Mouse (Mus musculus) retina, postnatal 7 days (tissue): ENCODE data around the gene Tshz2.

Source experiments
- DNase-seq: peaks from one replicate; pipeline ENCODE4 v3.0.0-alpha.2; 2012; ENCODE audit warnings: low read depth, low spot score

Tshz2 gene

DNA sequence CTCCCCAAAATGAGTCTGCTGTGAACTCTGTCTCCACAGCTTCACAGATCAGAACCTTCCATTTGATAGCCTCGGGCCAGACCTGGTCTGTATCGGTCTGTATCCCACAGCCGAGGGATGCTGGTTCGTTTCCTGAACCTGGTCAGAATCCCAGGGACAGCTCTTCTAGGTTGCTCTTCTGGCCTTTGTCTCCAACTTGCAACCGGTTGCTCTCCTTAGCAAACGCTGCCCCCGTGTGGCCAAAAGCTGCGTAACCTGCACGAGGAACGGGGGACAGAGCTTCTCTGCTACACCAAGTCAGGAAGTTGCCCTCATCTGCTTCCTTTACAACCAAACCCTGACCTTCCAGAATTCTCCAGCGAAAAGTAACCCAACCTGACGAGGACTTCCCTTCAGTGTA is 468.3 kb downstream of the Tshz2 start:
- peak; percentile 79 for DNase-seq

DNA sequence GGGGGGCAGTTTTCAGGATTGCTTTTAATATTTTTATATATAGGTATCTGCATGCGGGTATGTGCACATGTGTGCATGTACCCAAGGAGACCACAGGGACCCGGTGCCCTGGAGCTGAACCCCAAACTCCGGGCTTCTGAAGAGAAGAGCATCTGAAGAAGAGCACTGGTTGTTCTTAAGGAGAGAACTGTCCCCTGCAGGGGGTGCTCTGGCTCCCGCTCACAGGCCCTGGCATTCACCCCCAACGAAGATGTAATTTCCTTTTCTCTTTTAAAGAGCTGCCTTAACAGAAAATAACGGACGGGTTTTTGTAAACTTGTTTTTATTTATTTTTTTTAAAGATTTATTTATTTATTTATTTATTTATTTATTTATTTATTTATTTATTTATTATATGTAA is 469.1 kb downstream of the Tshz2 start:
- no peak for DNase-seq

DNA sequence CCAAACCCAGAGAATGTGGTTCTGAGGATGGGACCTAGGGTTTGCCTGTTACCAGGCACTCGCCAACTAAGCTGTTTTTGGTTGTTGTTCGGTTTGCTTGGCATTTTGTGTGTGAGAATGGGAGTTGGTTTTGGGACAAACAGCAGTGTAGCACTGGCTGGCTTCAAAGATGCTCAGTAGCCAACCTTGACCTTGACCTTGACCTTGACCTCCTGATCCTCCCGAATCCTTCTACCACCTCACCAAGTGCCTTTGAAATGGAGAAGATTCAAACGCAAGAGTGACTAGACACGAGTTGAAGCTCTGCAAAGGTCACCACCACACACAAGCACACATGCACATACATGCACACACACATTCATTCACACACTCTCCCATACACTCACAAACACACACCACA is 470.5 kb downstream of the Tshz2 start:
- DNase-seq = no peak

DNA sequence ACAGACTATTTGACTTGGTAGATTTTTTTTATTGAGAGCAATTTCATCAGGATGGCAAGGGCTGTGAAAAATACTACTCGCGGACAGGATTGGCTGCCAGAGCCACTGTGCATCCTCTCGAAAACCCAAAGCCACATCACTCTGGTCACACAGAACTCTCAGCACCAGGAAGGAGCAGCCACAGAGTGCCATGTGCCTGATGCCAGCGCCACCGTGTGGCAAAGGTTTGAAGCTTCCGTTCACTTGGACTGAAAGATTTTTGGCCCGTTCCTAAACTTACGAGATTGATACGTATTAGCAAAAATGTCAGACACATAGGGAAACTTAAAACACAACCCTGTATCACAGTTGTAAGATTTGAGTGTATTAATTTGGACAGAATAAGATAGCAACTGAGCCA is 471.0 kb downstream of the Tshz2 start:
- peak; percentile 28 for DNase-seq

DNA sequence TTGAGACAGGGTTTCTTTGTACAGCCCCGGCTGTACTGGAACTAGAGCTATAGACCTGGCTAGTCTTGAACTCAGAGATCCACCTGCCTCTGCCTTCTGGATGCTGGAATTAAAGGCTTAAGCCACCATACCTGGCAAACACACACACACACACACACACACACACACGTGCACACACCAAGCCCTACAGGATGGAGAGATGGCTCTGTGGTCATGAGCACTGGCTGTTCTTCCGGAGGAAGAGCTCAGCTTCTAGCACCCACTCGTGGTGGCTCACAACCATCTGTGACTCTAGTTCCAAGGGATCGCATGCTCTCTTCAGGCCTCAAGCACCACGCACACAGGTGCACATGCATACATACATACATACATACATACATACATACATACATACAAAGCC is 471.6 kb downstream of the Tshz2 start:
- DNase-seq = no peak

DNA sequence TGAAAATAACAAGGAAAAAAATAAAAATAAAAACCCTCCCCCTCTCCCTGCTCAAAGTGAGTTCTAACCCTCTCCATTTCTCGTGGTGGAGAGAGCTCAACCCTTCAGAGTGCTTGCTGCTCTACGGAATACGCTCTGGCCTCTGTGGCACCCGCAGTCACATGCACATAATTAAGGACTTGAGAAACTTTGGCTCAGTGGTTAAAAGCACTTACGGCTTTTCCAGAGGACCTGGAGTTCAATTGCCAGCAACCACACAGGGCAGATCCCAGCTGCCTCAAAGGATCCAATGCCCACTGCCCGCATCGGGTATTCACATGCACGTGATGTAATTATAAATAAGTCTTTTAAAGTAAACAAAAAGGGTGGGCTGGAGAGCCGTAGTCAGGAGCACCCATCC is 473.2 kb downstream of the Tshz2 start:
- DNase-seq = no peak

DNA sequence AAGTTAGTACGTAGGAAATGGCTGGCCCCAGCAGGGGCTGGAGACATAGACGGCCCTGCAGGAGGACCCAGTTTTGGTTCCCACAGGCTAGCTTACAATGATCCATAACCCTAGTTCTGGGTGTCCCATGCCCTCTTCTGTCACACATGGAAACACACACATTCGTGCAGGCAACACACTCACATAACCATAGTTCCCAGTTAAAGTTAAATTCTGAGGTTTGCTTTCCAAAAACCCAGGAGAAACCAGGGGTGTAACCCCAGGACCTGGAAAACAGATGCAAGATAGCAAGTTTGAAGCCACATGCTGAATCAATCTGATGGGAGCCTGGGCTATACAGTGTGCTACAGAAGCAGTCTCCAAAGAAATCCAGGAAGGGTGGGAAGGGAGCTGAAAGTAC is 475.0 kb downstream of the Tshz2 start:
- no peak for DNase-seq

DNA sequence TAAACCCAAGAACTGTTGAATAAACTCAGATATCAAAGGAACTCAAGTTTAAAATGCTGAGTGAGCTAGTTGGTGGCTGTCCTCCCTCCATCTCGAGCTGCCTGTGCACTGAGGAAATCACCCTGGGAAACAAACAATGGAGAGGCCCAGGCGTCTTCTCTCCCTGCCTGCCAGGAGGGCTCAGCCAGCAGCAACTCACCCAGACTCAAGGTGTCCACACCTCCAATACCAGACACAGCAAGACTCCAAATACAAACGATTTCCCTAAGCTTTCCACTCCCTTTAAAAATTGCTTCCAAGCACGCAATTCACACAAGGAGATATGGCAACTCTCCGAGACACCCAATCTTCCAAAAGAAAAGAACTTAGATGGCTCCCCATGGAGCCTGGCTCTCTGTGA is 476.7 kb downstream of the Tshz2 start:
- DNase-seq = no peak

DNA sequence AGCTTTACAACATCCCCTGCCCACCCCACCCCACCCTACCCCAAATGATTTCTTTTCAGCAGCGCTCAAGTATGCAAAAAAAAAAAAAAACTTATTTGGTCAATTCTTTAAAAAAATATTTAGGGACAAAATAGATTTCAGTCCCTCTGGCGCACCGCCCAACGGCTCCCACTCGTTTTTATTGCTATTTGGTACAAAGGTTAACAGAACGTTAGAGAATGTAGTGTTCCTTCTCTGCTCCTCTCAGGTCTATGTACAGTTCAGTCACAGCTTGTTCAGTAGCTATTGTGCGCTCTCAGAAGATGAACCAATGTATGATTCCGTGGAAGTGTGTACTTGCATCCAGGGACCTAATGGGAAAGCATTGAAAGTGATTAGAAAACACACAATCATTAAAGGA is 477.5 kb downstream of the Tshz2 start:
- DNase-seq = no peak

DNA sequence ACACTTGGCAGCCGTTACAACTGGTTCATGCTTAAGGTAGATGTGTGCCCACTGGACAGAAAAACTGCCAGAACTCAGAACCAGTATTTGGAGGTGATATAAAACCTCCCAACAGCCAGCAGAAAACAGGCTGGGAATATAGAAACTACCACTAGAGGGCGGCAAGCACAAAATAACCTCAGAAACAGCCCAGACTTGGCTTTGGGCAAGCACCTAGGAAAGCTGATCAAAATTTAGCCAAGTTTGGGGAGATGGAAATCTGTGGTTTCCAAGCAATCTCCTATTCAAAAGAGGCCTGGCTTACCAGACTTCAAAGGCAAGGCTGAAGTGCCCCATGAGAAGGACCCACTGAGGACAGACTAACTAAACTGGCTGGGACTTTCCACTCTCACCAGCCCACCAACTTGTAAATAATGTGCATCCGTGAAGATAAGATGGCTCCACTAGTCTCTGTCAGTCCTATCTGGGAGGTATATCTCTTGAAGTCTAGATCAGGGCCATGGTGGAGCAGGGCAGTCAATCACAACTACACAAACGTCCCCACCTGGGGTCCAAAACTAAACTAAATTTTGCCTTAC is 484.0 kb downstream of the Tshz2 start:
- DNase-seq = peak; percentile 65

DNA sequence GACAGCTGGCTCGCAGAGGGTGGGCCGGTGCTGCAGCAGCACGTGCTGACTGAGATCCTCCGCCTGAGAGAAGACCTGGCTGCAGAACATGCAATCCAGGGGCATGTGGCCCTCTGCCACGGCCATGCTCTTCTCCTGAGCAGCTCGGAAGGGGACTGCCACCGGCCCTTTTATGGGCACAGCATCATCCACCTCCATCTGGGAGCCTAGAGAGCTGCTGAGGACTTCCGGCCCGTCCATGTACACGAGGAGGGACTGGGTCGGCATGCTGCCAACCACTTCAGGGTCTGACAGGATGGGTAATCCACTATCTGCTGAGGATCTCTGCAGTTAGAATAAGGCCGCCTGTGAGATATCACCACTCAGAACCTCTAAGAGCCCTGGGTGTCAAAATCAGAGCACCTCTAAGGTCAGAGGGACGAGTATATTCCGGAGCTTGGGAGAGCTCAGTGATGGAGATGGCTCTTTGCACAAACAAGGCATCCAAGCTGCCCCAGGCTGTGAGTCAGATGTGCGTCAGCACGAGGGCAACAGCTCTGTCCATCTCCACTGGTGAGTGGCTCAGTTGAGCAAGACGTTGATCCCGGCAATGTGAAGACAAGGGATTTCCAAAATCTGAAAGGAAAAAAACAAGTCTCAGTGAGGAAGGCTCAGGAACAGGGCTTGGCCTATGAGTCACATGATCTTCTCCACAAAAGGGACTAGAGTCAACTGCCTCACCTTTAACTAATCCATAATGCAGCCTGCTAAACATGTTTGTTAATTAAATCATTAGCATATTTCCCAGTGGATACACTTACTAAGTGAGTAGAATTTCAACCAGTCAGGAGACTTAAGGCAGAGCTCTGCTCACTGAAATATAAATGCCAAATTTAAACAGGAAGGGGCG is 487.6 kb downstream of the Tshz2 start:
- no peak for DNase-seq
